Mouse (Mus musculus): ENCODE results near the gene Espn. TPM values are rescaled to one million over a fixed set of nuclear protein-coding genes. Genes with fewer than 3 reads are reported as not detected.

Gene Espn
- total RNA-seq (2021) = 1 to 10 TPM in 1 of 2 experiments, under 1 TPM in 1; 0.73 to 1.2 TPM

- DNase-seq (ENCODE audit: low spot score in 2 of 2) = no peak
- intact Hi-C loops (cut with DNase I) = no loop called here
These were observed at the start of gene Espn for GRCm38 (mm10) chr4:152151966-152152544. Gene Espn, minus strand, starts transcription at chr4:152152371.

- DNase-seq (ENCODE audit: low spot score in 2 of 2) = no peak
- intact Hi-C loops (cut with DNase I) = no loop called here
These were observed 49.3 kb upstream of the Espn start for GRCm38 (mm10) chr4:152201492-152201891.

GRCm38 (mm10) chr4:152199617-152200016 lies 47.4 kb upstream of the Espn start:
- intact Hi-C loops (cut with DNase I) = no loop called here
- no peak for DNase-seq (ENCODE audit: low spot score in 2 of 2)

- intact Hi-C loops (cut with DNase I) = no loop called here
- DNase-seq (ENCODE audit: low spot score in 2 of 2) = no peak
These were observed 45.4 kb upstream of the Espn start for GRCm38 (mm10) chr4:152197545-152197944.

GRCm38 (mm10) chr4:152196276-152196675 lies 44.1 kb upstream of the Espn start:
- DNase-seq (ENCODE audit: low spot score in 2 of 2) = no peak
- intact Hi-C loops (cut with DNase I) = no loop called here

- DNase-seq (ENCODE audit: low spot score in 2 of 2) = no peak
- intact Hi-C loops (cut with DNase I) = no loop called here
These were observed 42.5 kb upstream of the Espn start for GRCm38 (mm10) chr4:152194476-152195175.

GRCm38 (mm10) chr4:152192569-152192968 lies 40.4 kb upstream of the Espn start:
- DNase-seq (ENCODE audit: low spot score in 2 of 2) = no peak
- intact Hi-C loops (cut with DNase I) = no loop called here

GRCm38 (mm10) chr4:152190701-152191100 lies 38.5 kb upstream of the Espn start:
- no peak for DNase-seq (ENCODE audit: low spot score in 2 of 2)
- intact Hi-C loops (cut with DNase I) = no loop called here

- intact Hi-C loops (cut with DNase I) = no loop called here
- no peak for DNase-seq (ENCODE audit: low spot score in 2 of 2)
These were observed 38.0 kb upstream of the Espn start for GRCm38 (mm10) chr4:152190096-152190653.

- DNase-seq (ENCODE audit: low spot score in 2 of 2) = no peak
- intact Hi-C loops (cut with DNase I) = no loop called here
These were observed 37.5 kb upstream of the Espn start for GRCm38 (mm10) chr4:152189691-152190090.

- intact Hi-C loops (cut with DNase I) = no loop called here
- DNase-seq (ENCODE audit: low spot score in 2 of 2) = no peak
These were observed 36.9 kb upstream of the Espn start for GRCm38 (mm10) chr4:152189071-152189470.

- no peak for DNase-seq (ENCODE audit: low spot score in 2 of 2)
- intact Hi-C loops (cut with DNase I) = no loop called here
These were observed 36.5 kb upstream of the Espn start for GRCm38 (mm10) chr4:152188651-152189050.

GRCm38 (mm10) chr4:152187142-152187541 lies 35.0 kb upstream of the Espn start:
- intact Hi-C loops (cut with DNase I) = no loop called here
- no peak for DNase-seq (ENCODE audit: low spot score in 2 of 2)

- DNase-seq (ENCODE audit: low spot score in 2 of 2) = no peak
- intact Hi-C loops (cut with DNase I) = no loop called here
These were observed 34.3 kb upstream of the Espn start for GRCm38 (mm10) chr4:152186205-152187082.

GRCm38 (mm10) chr4:152185510-152186204 lies 33.5 kb upstream of the Espn start:
- intact Hi-C loops (cut with DNase I) = no loop called here

GRCm38 (mm10) chr4:152185137-152185509 lies 33.0 kb upstream of the Espn start:
- DNase-seq (ENCODE audit: low spot score in 2 of 2) = no peak
- intact Hi-C loops (cut with DNase I) = no loop called here

More at GRCm38 (mm10) chr4:152185510-152186204, 33.5 kb upstream of the Espn start:
- DNase-seq (ENCODE audit: low spot score in 2 of 2) = no peak

- peak in 1 of 2 experiments; percentile 79 for DNase-seq (ENCODE audit: low spot score in 2 of 2)
- intact Hi-C loops (cut with DNase I) = no loop called here
These were observed 32.3 kb upstream of the Espn start for GRCm38 (mm10) chr4:152184353-152185035.

GRCm38 (mm10) chr4:152182205-152182604 lies 30.0 kb upstream of the Espn start:
- intact Hi-C loops (cut with DNase I) = no loop called here
- no peak for DNase-seq (ENCODE audit: low spot score in 2 of 2)
